Mouse (Mus musculus) liver, postnatal 0 days (tissue): ENCODE measurements at regions not wholly inside any gene's neighbourhood (a gene's known extent, or its start where the extent isn't known, plus 50 kb on each side); places are given as distances from the start of the nearest gene placed in this dataset.

Experiments used
- CTCF ChIP-seq: sonication (generic); IDR thresholded peaks from 2 replicates; pipeline ENCODE4 v1.5.1; 2016; ENCODE audit warnings: antibody characterized with exemption, low read depth
- EP300 ChIP-seq: IDR thresholded peaks from 2 replicates; pipeline ENCODE4 v1.6.1; 2016; ENCODE audit warnings: antibody characterized with exemption, low read depth, mild to moderate bottlenecking

DNA sequence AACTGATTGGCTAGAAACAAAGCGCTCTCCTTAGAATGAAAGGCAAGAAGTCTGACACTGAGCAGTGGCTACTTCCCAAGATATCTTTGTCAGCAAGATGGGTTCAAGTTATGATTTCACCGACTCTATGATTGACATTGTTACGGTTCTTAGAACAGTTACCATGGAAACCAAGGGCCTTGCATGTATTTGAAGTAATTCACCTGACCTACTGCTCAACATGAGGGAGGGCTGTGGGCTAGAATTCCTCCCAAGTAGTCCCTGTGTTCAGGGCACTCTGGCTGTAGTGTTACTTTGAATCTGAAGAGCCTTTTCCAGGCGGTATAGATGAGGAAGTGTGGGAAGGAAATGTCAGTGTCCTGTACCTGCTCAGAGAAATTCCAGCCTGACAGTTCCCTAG lies 281.1 kb downstream of the Tmem38b start:
- TF ChIP-seq CTCF: no peak
- no peak for TF ChIP-seq EP300
